Mouse (Mus musculus) thymus, adult 2 months (tissue): ENCODE measurements around the gene Wdr66.

ENCODE experiments used
- CTCF ChIP-seq: fragments of 200-500 bp; IDR thresholded peaks from 2 replicates; pipeline ENCODE4 v1.5.1; 2012; ENCODE audit warnings: mild to moderate bottlenecking, control low read depth, low read length, moderate library complexity, borderline replicate concordance; ENCODE audit not compliant: control insufficient read depth, poor library complexity, insufficient read depth; ENCODE audit errors: extremely low read depth
- POLR2A ChIP-seq: fragments of 200-500 bp; IDR thresholded peaks from 2 replicates; pipeline ENCODE4 v1.6.1; 2012; ENCODE audit warnings: mild to moderate bottlenecking, low read length, control low read depth, moderate library complexity; ENCODE audit not compliant: control insufficient read depth, poor library complexity, insufficient read depth; ENCODE audit errors: extremely low read depth

GRCm38 (mm10) chr5:123277342-123277701 lies 25.4 kb downstream of the Wdr66 start:
- TF ChIP-seq CTCF (no peak), POLR2A (no peak)
